Comparison of ENCODE assay signal across 25 mouse cellular contexts in the genomic region with DNA sequence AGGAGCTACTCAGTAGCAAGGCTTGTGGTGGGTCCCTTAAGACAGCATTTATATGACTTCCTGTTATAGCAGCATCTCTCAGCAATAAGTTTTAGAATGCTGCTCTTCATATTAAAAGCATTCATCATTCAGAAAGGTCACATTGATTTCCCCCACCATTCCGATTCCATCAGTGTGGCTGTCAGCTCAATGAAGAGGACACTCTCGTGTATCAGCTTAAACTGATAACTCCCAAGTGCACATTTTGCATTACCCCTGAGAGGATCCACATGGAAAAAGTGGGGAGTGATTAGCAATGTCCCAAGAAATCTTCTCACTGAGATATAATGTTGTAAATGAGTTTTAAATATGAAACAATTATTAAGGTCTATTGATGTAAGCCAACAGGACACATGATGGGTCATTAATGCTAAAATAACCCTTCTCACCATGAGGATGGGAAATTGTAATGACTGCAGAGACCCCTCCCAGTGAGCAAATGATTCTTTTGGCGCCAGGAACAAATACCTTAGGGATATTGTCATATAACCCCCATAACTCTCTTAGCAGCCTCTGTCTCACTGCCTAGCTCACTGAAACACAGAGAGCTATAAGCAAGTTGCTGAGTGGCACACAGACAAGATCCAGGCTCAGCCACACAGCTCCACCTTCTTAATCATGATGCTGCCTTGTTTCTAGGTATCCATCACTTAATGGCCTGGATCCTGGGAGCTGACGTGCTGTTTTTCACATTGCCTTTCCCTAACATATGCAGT.
"Had no signal": no experiment of that assay in that cellular context is flagged by ENCODE, and none has a peak within 500 bp of the region (broad histone marks: within the 10 kb centered on the region; RNA-seq: fewer than 3 reads in every experiment).

No protein-coding gene starts in this region.

- H3K4me2 ChIP-seq: heart, embryonic 11.5 days; heart, embryonic 13.5 days; heart, embryonic 15.5 days; hindbrain, embryonic 12.5 days; kidney, embryonic 15.5 days; limb, embryonic 13.5 days; limb, embryonic 15.5 days; liver, embryonic 12.5 days had no signal

- H3K9ac ChIP-seq: heart, embryonic 13.5 days; heart, embryonic 15.5 days; hindbrain, embryonic 12.5 days; kidney, embryonic 15.5 days; limb, embryonic 13.5 days; limb, embryonic 15.5 days; liver, embryonic 12.5 days had no signal

- H3K27me3 ChIP-seq: heart, embryonic 13.5 days; heart, embryonic 15.5 days; hindbrain, embryonic 12.5 days; kidney, embryonic 15.5 days; limb, embryonic 13.5 days; limb, embryonic 15.5 days; liver, embryonic 12.5 days had no signal

- H3K36me3 ChIP-seq: heart, embryonic 13.5 days; heart, embryonic 15.5 days; hindbrain, embryonic 12.5 days; kidney, embryonic 15.5 days; limb, embryonic 13.5 days; limb, embryonic 15.5 days; liver, embryonic 12.5 days had no signal

- H3K4me1 ChIP-seq: heart, embryonic 13.5 days; heart, embryonic 15.5 days; hindbrain, embryonic 12.5 days; kidney, embryonic 15.5 days; limb, embryonic 13.5 days; limb, embryonic 15.5 days; liver, embryonic 12.5 days had no signal

- H3K27ac ChIP-seq: gastrocnemius, adult 2 months; heart, adult 2 months; heart, embryonic 13.5 days; heart, embryonic 15.5 days; hindbrain, embryonic 12.5 days; hindbrain, postnatal 0 days; kidney, embryonic 15.5 days; kidney, postnatal 0 days; limb, embryonic 13.5 days; limb, embryonic 15.5 days; liver, embryonic 12.5 days had no signal

- H3K9me3 ChIP-seq: heart, embryonic 13.5 days; heart, embryonic 15.5 days; hindbrain, embryonic 12.5 days; kidney, embryonic 15.5 days; limb, embryonic 13.5 days; limb, embryonic 15.5 days; liver, embryonic 12.5 days had no signal

- ATAC-seq: hindbrain, postnatal 0 days; intestine, embryonic 16.5 days; liver, embryonic 12.5 days had no signal

- H3K4me3 ChIP-seq: gastrocnemius, adult 2 months; heart, adult 2 months; heart, embryonic 13.5 days; heart, embryonic 15.5 days; hindbrain, embryonic 12.5 days; kidney, embryonic 15.5 days; limb, embryonic 13.5 days; limb, embryonic 15.5 days; liver, embryonic 12.5 days had no signal

- DNase-seq: gastrocnemius, adult 2 months; gastrocnemius, postnatal 10 days; gastrocnemius, postnatal 36 days; heart, adult 11 months; heart, adult 2 months; heart, postnatal 14 days; heart, postnatal 36 days; kidney, adult 11 months; kidney, adult 2 months; kidney, adult 9 months; kidney, postnatal 36 days; layer of hippocampus, adult 9-11 months; layer of hippocampus, postnatal 36 days; left cerebral cortex, postnatal 4 days had no signal
